Mouse (Mus musculus) embryo, embryonic 10 days (tissue): ENCODE data around the gene Csnk1g2.

Experiments
- DNase-seq: peaks from one replicate; pipeline ENCODE4 v3.0.0-alpha.2; 2015; ENCODE audit warnings: low spot score

Csnk1g2 gene

GRCm38 (mm10) chr10:80622661-80623456, at the start of gene Csnk1g2:
Gene Csnk1g2, plus strand, starts transcription at chr10:80622838.
- peak; percentile 43 for DNase-seq

GRCm38 (mm10) chr10:80573944-80574343, 48.7 kb upstream of the Csnk1g2 start:
- DNase-seq = peak; percentile 43

GRCm38 (mm10) chr10:80574896-80575295, 47.7 kb upstream of the Csnk1g2 start:
- DNase-seq = no peak

GRCm38 (mm10) chr10:80575925-80576324, 46.7 kb upstream of the Csnk1g2 start:
- peak; percentile 19 for DNase-seq

GRCm38 (mm10) chr10:80576351-80577194, 46.1 kb upstream of the Csnk1g2 start:
- peak; percentile 41 for DNase-seq

GRCm38 (mm10) chr10:80577195-80578130, 45.2 kb upstream of the Csnk1g2 start, which contains the start of gene Klf16:
Gene Klf16, minus strand, starts transcription at chr10:80577321.
- DNase-seq = peak; percentile 97

- DNase-seq = peak; percentile 80
Observed at GRCm38 (mm10) chr10:80578131-80578750, 44.4 kb upstream of the Csnk1g2 start.

GRCm38 (mm10) chr10:80578911-80579310, 43.7 kb upstream of the Csnk1g2 start:
- peak; percentile 85 for DNase-seq

- no peak for DNase-seq
Observed at GRCm38 (mm10) chr10:80583047-80583446, 39.6 kb upstream of the Csnk1g2 start.

- no peak for DNase-seq
Observed at GRCm38 (mm10) chr10:80584045-80584488, 38.6 kb upstream of the Csnk1g2 start.

GRCm38 (mm10) chr10:80584642-80585552, 37.7 kb upstream of the Csnk1g2 start:
- DNase-seq = no peak

GRCm38 (mm10) chr10:80585581-80585980, 37.1 kb upstream of the Csnk1g2 start:
- DNase-seq = no peak

GRCm38 (mm10) chr10:80586407-80587304, 36.0 kb upstream of the Csnk1g2 start:
- DNase-seq = no peak

GRCm38 (mm10) chr10:80587305-80587657, 35.4 kb upstream of the Csnk1g2 start:
- peak; percentile 23 for DNase-seq

GRCm38 (mm10) chr10:80589127-80589878, 33.3 kb upstream of the Csnk1g2 start:
- no peak for DNase-seq

GRCm38 (mm10) chr10:80589879-80590854, 32.5 kb upstream of the Csnk1g2 start, which contains the start of gene Abhd17a:
Gene Abhd17a, minus strand, starts transcription at chr10:80590341.
- DNase-seq = peak; percentile 97

- DNase-seq = no peak
Observed at GRCm38 (mm10) chr10:80596318-80596717, 26.3 kb upstream of the Csnk1g2 start.
